Mouse (Mus musculus): ENCODE measurements at regions not wholly inside any gene's neighbourhood (a gene's known extent, or its start where the extent isn't known, plus 50 kb on each side); places are given as distances from the start of the nearest gene placed in this dataset.

GRCm38 (mm10) chr3:139887265-139887664 is 681.8 kb downstream of the Stpg2 start:
- no peak for DNase-seq (ENCODE audit: low read depth, low spot score)

GRCm38 (mm10) chr3:139888537-139888936 is 683.0 kb downstream of the Stpg2 start:
- DNase-seq (ENCODE audit: low read depth, low spot score) = no peak

- DNase-seq (ENCODE audit: low read depth, low spot score) = no peak
These were observed 684.7 kb downstream of the Stpg2 start for GRCm38 (mm10) chr3:139890186-139890585.

- no peak for DNase-seq (ENCODE audit: low read depth, low spot score)
These were observed 692.4 kb downstream of the Stpg2 start for GRCm38 (mm10) chr3:139897894-139898293.

GRCm38 (mm10) chr3:139899213-139899612 is 693.7 kb downstream of the Stpg2 start:
- DNase-seq (ENCODE audit: low read depth, low spot score) = no peak

- DNase-seq (ENCODE audit: low read depth, low spot score) = no peak
These were observed 708.3 kb downstream of the Stpg2 start for GRCm38 (mm10) chr3:139913639-139914330.

GRCm38 (mm10) chr3:139922267-139922666 is 716.8 kb downstream of the Stpg2 start:
- DNase-seq (ENCODE audit: low read depth, low spot score) = no peak

- DNase-seq (ENCODE audit: low read depth, low spot score) = no peak
These were observed 727.5 kb downstream of the Stpg2 start for GRCm38 (mm10) chr3:139933039-139933438.

GRCm38 (mm10) chr3:139946209-139946608 is 740.7 kb downstream of the Stpg2 start:
- DNase-seq (ENCODE audit: low read depth, low spot score) = no peak

- DNase-seq (ENCODE audit: low read depth, low spot score) = no peak
These were observed 741.8 kb downstream of the Stpg2 start for GRCm38 (mm10) chr3:139947247-139947646.

- no peak for DNase-seq (ENCODE audit: low read depth, low spot score)
These were observed 743.6 kb downstream of the Stpg2 start for GRCm38 (mm10) chr3:139949096-139949495.

- no peak for DNase-seq (ENCODE audit: low read depth, low spot score)
These were observed 744.7 kb downstream of the Stpg2 start for GRCm38 (mm10) chr3:139950016-139950705.

GRCm38 (mm10) chr3:139951516-139951915 is 746.0 kb downstream of the Stpg2 start:
- DNase-seq (ENCODE audit: low read depth, low spot score) = no peak

- no peak for DNase-seq (ENCODE audit: low read depth, low spot score)
These were observed 772.7 kb downstream of the Stpg2 start for GRCm38 (mm10) chr3:139978172-139978571.

- DNase-seq (ENCODE audit: low read depth, low spot score) = no peak
These were observed 780.5 kb downstream of the Stpg2 start for GRCm38 (mm10) chr3:139985830-139986481.

GRCm38 (mm10) chr3:139988938-139989337 is 783.4 kb downstream of the Stpg2 start:
- no peak for DNase-seq (ENCODE audit: low read depth, low spot score)

GRCm38 (mm10) chr3:139989380-139989779 is 783.9 kb downstream of the Stpg2 start:
- DNase-seq (ENCODE audit: low read depth, low spot score) = no peak

- no peak for DNase-seq (ENCODE audit: low read depth, low spot score)
These were observed 807.0 kb downstream of the Stpg2 start for GRCm38 (mm10) chr3:140012522-140012921.

- no peak for DNase-seq (ENCODE audit: low read depth, low spot score)
These were observed 828.6 kb downstream of the Stpg2 start for GRCm38 (mm10) chr3:140034101-140034500.

- DNase-seq (ENCODE audit: low read depth, low spot score) = no peak
These were observed 829.6 kb downstream of the Stpg2 start for GRCm38 (mm10) chr3:140035142-140035541.

- DNase-seq (ENCODE audit: low read depth, low spot score) = no peak
These were observed 839.4 kb downstream of the Stpg2 start for GRCm38 (mm10) chr3:140044898-140045297.

GRCm38 (mm10) chr3:140054634-140055033 is 849.1 kb downstream of the Stpg2 start:
- DNase-seq (ENCODE audit: low read depth, low spot score) = no peak
